Comparison of ENCODE assay signal across 8 mouse cellular contexts in genomic region chr11:6923917-6924316, GRCm38 (mm10).
DNase-seq lines count a peak whose midpoint lies in the region; ATAC-seq and TF ChIP-seq lines count a peak whose summit lies in the region.

No protein-coding gene starts in this region.

- H3K9me3 ChIP-seq in hindbrain, postnatal 0 days (ENCODE audit: low read length) = no peaks in the 10 kb centered on the region
- no peaks in the 10 kb centered on the region for H3K9me3 ChIP-seq in hindbrain, embryonic 16.5 days (ENCODE audit: control insufficient read depth, low read length)

- DNase-seq in hindbrain, postnatal 0 days (ENCODE audit: low spot score) = peak; percentile 24
- DNase-seq in embryo, embryonic 10 days (ENCODE audit: low spot score) = peak; percentile 31
- DNase-seq in heart, postnatal 10 days = peak; percentile 5 to 7
- peak; percentile 42 for DNase-seq in lung, postnatal 10 days
- DNase-seq in gastrocnemius, adult 8-10 months (ENCODE audit: low spot score in 2 of 2) = no peak
- DNase-seq in right cerebral cortex, postnatal 36 days (ENCODE audit: low spot score in 2 of 2) = no peak
- no peak for DNase-seq in thymus, adult 18-20 months

- H3K4me3 ChIP-seq in hindbrain, postnatal 0 days (ENCODE audit: low read length) = no peak overlapping the region
- H3K4me3 ChIP-seq in hindbrain, embryonic 16.5 days (ENCODE audit: low read length) = no peak overlapping the region

- H3K27ac ChIP-seq in hindbrain, postnatal 0 days = no peak overlapping the region
- H3K27ac ChIP-seq in hindbrain, embryonic 16.5 days (ENCODE audit: low read depth, low read length) = no peak overlapping the region

- H3K27me3 ChIP-seq in hindbrain, postnatal 0 days (ENCODE audit: insufficient read depth, low read length) = no peaks in the 10 kb centered on the region
- H3K27me3 ChIP-seq in hindbrain, embryonic 16.5 days (replicated peaks; ENCODE audit: control insufficient read depth, insufficient read depth, low read length) = no peaks in the 10 kb centered on the region

- TF ChIP-seq CTCF in hindbrain, postnatal 0 days (IDR thresholded peaks at IDR 0.05; ENCODE audit: low read depth) = no peak

- H3K4me2 ChIP-seq in hindbrain, postnatal 0 days (ENCODE audit: low read depth, low read length) = no peak overlapping the region
- no peak overlapping the region for H3K4me2 ChIP-seq in hindbrain, embryonic 16.5 days (ENCODE audit: low read length)

- no peak overlapping the region for H3K9ac ChIP-seq in hindbrain, postnatal 0 days (replicated peaks; ENCODE audit: low read length)
- no peak overlapping the region for H3K9ac ChIP-seq in hindbrain, embryonic 16.5 days (ENCODE audit: low read depth, low read length)

- no peaks in the 10 kb centered on the region for H3K36me3 ChIP-seq in hindbrain, postnatal 0 days (ENCODE audit: insufficient read depth, low read length)
- no peaks in the 10 kb centered on the region for H3K36me3 ChIP-seq in hindbrain, embryonic 16.5 days (ENCODE audit: control insufficient read depth, insufficient read depth, low read length)

- ATAC-seq in hindbrain, postnatal 0 days = no peak
- ATAC-seq in hindbrain, embryonic 16.5 days = no peak; the same call in 1 of the 2 replicates

- H3K4me1 ChIP-seq in hindbrain, postnatal 0 days (ENCODE audit: insufficient read depth, low read length) = no peaks in the 10 kb centered on the region
- no peaks in the 10 kb centered on the region for H3K4me1 ChIP-seq in hindbrain, embryonic 16.5 days (ENCODE audit: control insufficient read depth, insufficient read depth, low read depth, low read length)

- WGBS in hindbrain, postnatal 0 days = 21% methylated on average over 6 of the region's 6 CpGs
- WGBS in hindbrain, embryonic 16.5 days = 20% methylated on average over 6 of the region's 6 CpGs

- intact Hi-C loops in heart, postnatal 10 days (cut with DNase I) = no loop called here

Comparison
In these comparisons a context has a peak if more than half of its experiments do, and no peak if none do; other contexts are left out.
1. DNase-seq: peak in hindbrain, postnatal 0 days (single experiment), embryo, embryonic 10 days (single experiment), heart, postnatal 10 days (2 of 2) and lung, postnatal 10 days (single experiment); none in gastrocnemius, adult 8-10 months (0 of 2), right cerebral cortex, postnatal 36 days (0 of 2) and thymus, adult 18-20 months (0 of 2).